Mouse (Mus musculus): ENCODE measurements at regions not wholly inside any gene's neighbourhood (a gene's known extent, or its start where the extent isn't known, plus 50 kb on each side); places are given as distances from the start of the nearest gene placed in this dataset.

DNA sequence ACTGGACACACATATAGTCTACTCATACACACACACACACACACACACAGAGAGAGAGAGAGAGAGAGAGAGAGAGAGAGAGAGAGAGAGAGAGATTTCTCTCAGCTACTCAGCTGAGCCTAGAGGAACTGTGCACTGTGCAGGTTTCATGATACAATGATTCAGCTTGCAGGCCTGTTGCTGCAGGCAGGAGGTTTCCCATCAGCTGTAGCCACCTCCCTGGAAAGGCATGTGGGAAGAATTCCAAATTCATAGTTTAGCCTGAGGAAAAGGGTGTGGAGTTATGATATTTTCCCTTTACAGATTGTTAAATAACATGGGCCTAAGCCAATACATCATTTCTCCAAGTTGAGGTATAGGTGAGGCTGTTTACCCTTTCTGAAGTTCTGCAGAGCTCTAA is 204.3 kb upstream of the A1bg start:
- no peak for TF ChIP-seq CTCF (IDR thresholded peaks at IDR 0.05; ENCODE audit: low read depth)
- TF ChIP-seq EP300 (IDR thresholded peaks at IDR 0.05; ENCODE audit: low read depth): no peak

Data from heart, postnatal 0 days (tissue).